Mouse (Mus musculus) kidney, adult 2 months (tissue): ENCODE measurements at regions not wholly inside any gene's neighbourhood (a gene's known extent, or its start where the extent isn't known, plus 50 kb on each side); places are given as distances from the start of the nearest gene placed in this dataset.
A peak's percentile ranks its signal among the peaks of the same experiment; 100 is the strongest.

Experiments used
- CTCF ChIP-seq: fragments of 200-500 bp; conservative IDR thresholded peaks from 2 replicates; pipeline ENCODE4 v1.5.1; 2011; ENCODE audit warnings: low read depth, mild to moderate bottlenecking, control low read depth, low read length, moderate library complexity, mixed read lengths; ENCODE audit not compliant: insufficient read depth, insufficient read length
- POLR2A ChIP-seq: fragments of 200-500 bp; IDR thresholded peaks from one replicate; pipeline ENCODE4 v1.6.1; 2011; ENCODE audit warnings: low read depth, low read length, control low read depth

- peak; percentile 89 for TF ChIP-seq CTCF
- no peak for TF ChIP-seq POLR2A
Measured at GRCm38 (mm10) chr17:31751262-31751661, 73.7 kb downstream of the Cryaa start.
